Mouse (Mus musculus): ENCODE measurements around the gene AW209491. TPM values are rescaled to one million over a fixed set of nuclear protein-coding genes. Genes with fewer than 3 reads are reported as not detected.

Gene AW209491
- polyA plus RNA-seq, 1 experiment: 4.8 TPM

GRCm38 (mm10) chr13:14649301-14649700, 19.3 kb downstream of the AW209491 start:
- H3K4me1 ChIP-seq (ENCODE audit: control insufficient read depth, insufficient read depth, low read length): no peaks in the 10 kb centered on the region
- TF ChIP-seq CTCF (IDR thresholded peaks at IDR 0.05; ENCODE audit: insufficient read depth, low read length) (no peak), POLR2A (IDR thresholded peaks at IDR 0.05; ENCODE audit: borderline replicate concordance, extremely low read depth, low read depth, low read length) (no peak)
- 8% methylated on average over 1 of the region's 1 CpGs for WGBS
- no peak for DNase-seq
- no peak overlapping the region for H3K4me3 ChIP-seq (replicated peaks; ENCODE audit: extremely low read depth, low read depth, low read length)

DNA sequence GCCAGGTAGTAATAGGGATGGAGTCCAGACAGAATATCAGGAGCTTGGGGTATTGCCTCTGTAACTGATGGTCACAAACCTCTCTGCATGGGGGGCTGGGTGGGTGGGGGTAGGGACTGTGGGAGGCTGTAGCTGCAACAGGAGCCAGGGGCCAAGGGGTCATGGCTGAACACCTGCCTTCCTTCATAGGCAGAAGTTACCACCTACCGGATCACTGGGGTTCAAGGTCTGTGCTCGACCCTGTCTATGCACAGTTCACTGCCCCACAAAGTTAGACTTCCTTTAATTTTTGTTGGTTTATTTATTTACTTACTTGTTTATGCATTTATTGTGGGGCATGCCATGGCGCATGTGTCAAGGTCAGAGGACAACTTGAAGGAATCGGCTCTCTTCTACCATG, 37.2 kb downstream of the AW209491 start:
- no peak for DNase-seq
- TF ChIP-seq CTCF (IDR thresholded peaks at IDR 0.05; ENCODE audit: insufficient read depth, low read length) (no peak), POLR2A (IDR thresholded peaks at IDR 0.05; ENCODE audit: borderline replicate concordance, extremely low read depth, low read depth, low read length) (no peak)
- Histone ChIP-seq H3K4me1 (ENCODE audit: control insufficient read depth, insufficient read depth, low read length) (no peaks in the 10 kb centered on the region), H3K4me3 (replicated peaks; ENCODE audit: extremely low read depth, low read depth, low read length) (no peak overlapping the region)
- WGBS: 75% methylated on average over 4 of the region's 4 CpGs

- no peak for TF ChIP-seq POLR2A (IDR thresholded peaks at IDR 0.05; ENCODE audit: borderline replicate concordance, extremely low read depth, low read depth, low read length)
- no peak overlapping the region for H3K4me3 ChIP-seq (replicated peaks; ENCODE audit: extremely low read depth, low read depth, low read length)
- 19% methylated on average over 2 of the region's 2 CpGs for WGBS
- H3K4me1 ChIP-seq (ENCODE audit: control insufficient read depth, insufficient read depth, low read length): no peaks in the 10 kb centered on the region
- no peak for DNase-seq
These were observed 40.4 kb downstream of the AW209491 start for GRCm38 (mm10) chr13:14670342-14670741.

Other genes starting within 250 kb of the AW209491 start
- gene Hecw1, start 106.9 kb upstream of the AW209491 start, polyA plus RNA-seq (2012; rRNA removed): not detected in 2 replicates
- 4.3 and 4.6 TPM in 2 replicates for gene Mrpl32, start 17.0 kb upstream of the AW209491 start, polyA plus RNA-seq (2012; rRNA removed)
- 22.8 and 38.8 TPM in 2 replicates for gene Psma2, start 16.9 kb upstream of the AW209491 start, polyA plus RNA-seq (2012; rRNA removed)

Data from lung, adult 2 months (tissue).